Mouse (Mus musculus) midbrain, postnatal 0 days (tissue): Measurements from ENCODE around the gene Srrm2. TPM values are rescaled to one million over a fixed set of nuclear protein-coding genes. Genes with fewer than 3 reads are reported as not detected.

ENCODE experiments used
- ATAC-seq: fragments of 200-750 bp; cut with Nextera tagmentation; 2 replicates; pipeline ENCODE4 v1.8.0; 2017; ENCODE audit warnings: moderate number of reproducible peaks, mild to moderate bottlenecking, moderate TSS enrichment, moderate library complexity; ENCODE audit not compliant: low FRiP score
- DNase-seq: peaks from one replicate; pipeline ENCODE4 v3.0.0-alpha.2; 2015; ENCODE audit warnings: low spot score
- H3K27ac ChIP-seq: fragments of 300-500 bp; sonication (generic); 2 replicates; pipeline ENCODE4 v1.5.1; 2014; ENCODE audit warnings: low read depth, mild to moderate bottlenecking, low read length, mixed read lengths
- H3K27me3 ChIP-seq: fragments of 300-500 bp; sonication (generic); 2 replicates; pipeline ENCODE4 v1.6.1; 2014; ENCODE audit warnings: low read length, control low read depth, mixed read lengths; ENCODE audit not compliant: insufficient read depth
- H3K36me3 ChIP-seq: fragments of 300-500 bp; sonication (generic); 2 replicates; pipeline ENCODE4 v1.6.1; 2014; ENCODE audit warnings: low read length, control low read depth, mixed read lengths; ENCODE audit not compliant: insufficient read depth
- H3K4me1 ChIP-seq: fragments of 300-500 bp; sonication (generic); 2 replicates; pipeline ENCODE4 v1.6.1; 2014; ENCODE audit warnings: mild to moderate bottlenecking, control low read depth, antibody characterized with exemption, low read length, mixed read lengths; ENCODE audit not compliant: insufficient read depth
- H3K4me2 ChIP-seq: fragments of 300-500 bp; sonication (generic); 2 replicates; pipeline ENCODE4 v1.6.1; 2014; ENCODE audit warnings: low read depth, mild to moderate bottlenecking, low read length, mixed read lengths; ENCODE audit not compliant: poor library complexity, severe bottlenecking
- H3K4me3 ChIP-seq: fragments of 300-500 bp; sonication (generic); 2 replicates; pipeline ENCODE4 v1.5.1; 2014; ENCODE audit warnings: low read depth, mild to moderate bottlenecking, low read length, moderate library complexity
- H3K9ac ChIP-seq: fragments of 300-500 bp; sonication (generic); replicated peaks from 2 replicates; pipeline ENCODE4 v1.6.1; 2014; ENCODE audit warnings: mild to moderate bottlenecking, low read length, moderate library complexity, mixed read lengths; ENCODE audit not compliant: poor library complexity, severe bottlenecking
- H3K9me3 ChIP-seq: fragments of 300-500 bp; sonication (generic); 2 replicates; pipeline ENCODE4 v1.6.1; 2016; ENCODE audit warnings: low read length, control low read depth
- CTCF ChIP-seq: IDR thresholded peaks from 2 replicates; pipeline ENCODE4 v1.5.1; 2016; ENCODE audit warnings: antibody characterized with exemption, mild to moderate bottlenecking
- WGBS: fragments of 180-500 bp; shearing (Covaris S2); extraction: QIAGEN DNeasy Blood & Tissue Kit; methylation state at CpG from one replicate; pipeline ENCODE4 v1.1.7; 2014; 5-methylcytosine and 5-hydroxymethylcytosine counted together
- polyA plus RNA-seq: library from polyadenylated mRNA; unstranded; fragments of >200 nt; fragmentation: Nextera tagmentation; extraction: Ambion mirVana; gene quantifications from 2 replicates; pipeline ENCODE4 v1.2.1, GENCODE M21; 2015
- total RNA-seq: library from RNA; depleted of rRNA; stranded (reverse); fragments of >200 nt; gene quantifications from 2 replicates; pipeline ENCODE4 v1.2.3, GENCODE M21; 2014

Srrm2 gene
- total and polyA plus RNA-seq, 2 experiments from 2014 or later: 162 to 443 TPM

GRCm38 (mm10) chr17:23850853-23851749 lies 60.8 kb downstream of the Srrm2 start:
- Histone ChIP-seq H3K27ac (peak overlapping the region; percentile 51), H3K4me1 (no peaks in the 10 kb centered on the region), H3K27me3 (no peaks in the 10 kb centered on the region), H3K9me3 (no peaks in the 10 kb centered on the region), H3K9ac (no peak overlapping the region), H3K36me3 (no peaks in the 10 kb centered on the region), H3K4me2 (no peak overlapping the region), H3K4me3 (no peak overlapping the region)
- DNase-seq (peak; percentile 83), ATAC-seq (peak; percentile 84)
- 65% methylated on average over 18 of the region's 19 CpGs for WGBS
- peak; percentile 87 for TF ChIP-seq CTCF

- Histone ChIP-seq H3K9me3 (no peaks in the 10 kb centered on the region), H3K9ac (no peak overlapping the region), H3K36me3 (no peaks in the 10 kb centered on the region), H3K4me3 (no peak overlapping the region), H3K27me3 (no peaks in the 10 kb centered on the region), H3K4me1 (no peaks in the 10 kb centered on the region), H3K4me2 (no peak overlapping the region), H3K27ac (no peak overlapping the region)
- WGBS: 35% methylated on average over 5 of the region's 5 CpGs
- TF ChIP-seq CTCF: peak; percentile 69
- ATAC-seq (no peak), DNase-seq (peak; percentile 47)
Observed at GRCm38 (mm10) chr17:23853292-23853691, 63.0 kb downstream of the Srrm2 start.

GRCm38 (mm10) chr17:23854229-23854765 lies 64.0 kb downstream of the Srrm2 start:
- no peak overlapping the region for H3K9ac ChIP-seq
- H3K27ac ChIP-seq: no peak overlapping the region
- ATAC-seq (no peak), DNase-seq (no peak)
- 90% methylated on average over 10 of the region's 10 CpGs for WGBS
- no peaks in the 10 kb centered on the region for H3K4me1 ChIP-seq
- H3K4me2 ChIP-seq: no peak overlapping the region
- H3K36me3 ChIP-seq: no peaks in the 10 kb centered on the region
- no peaks in the 10 kb centered on the region for H3K9me3 ChIP-seq
- no peaks in the 10 kb centered on the region for H3K27me3 ChIP-seq
- no peak for TF ChIP-seq CTCF
- H3K4me3 ChIP-seq: no peak overlapping the region

GRCm38 (mm10) chr17:23857193-23857592 lies 66.9 kb downstream of the Srrm2 start:
- H3K4me1 ChIP-seq: no peaks in the 10 kb centered on the region
- H3K27ac ChIP-seq: no peak overlapping the region
- no peak for TF ChIP-seq CTCF
- no peaks in the 10 kb centered on the region for H3K9me3 ChIP-seq
- ATAC-seq (no peak), DNase-seq (no peak)
- H3K4me3 ChIP-seq: no peak overlapping the region
- H3K27me3 ChIP-seq: no peaks in the 10 kb centered on the region
- H3K4me2 ChIP-seq: no peak overlapping the region
- no peak overlapping the region for H3K9ac ChIP-seq
- H3K36me3 ChIP-seq: no peaks in the 10 kb centered on the region
- WGBS: 88% methylated on average over 6 of the region's 6 CpGs

- Histone ChIP-seq H3K27ac (no peak overlapping the region), H3K9ac (no peak overlapping the region), H3K4me1 (no peaks in the 10 kb centered on the region), H3K27me3 (no peaks in the 10 kb centered on the region), H3K4me3 (no peak overlapping the region), H3K9me3 (no peaks in the 10 kb centered on the region), H3K4me2 (no peak overlapping the region), H3K36me3 (no peaks in the 10 kb centered on the region)
- DNase-seq (no peak), ATAC-seq (no peak)
- 93% methylated on average over 2 of the region's 2 CpGs for WGBS
- TF ChIP-seq CTCF: no peak
Observed at GRCm38 (mm10) chr17:23857913-23858312, 67.6 kb downstream of the Srrm2 start.

GRCm38 (mm10) chr17:23862926-23863325 lies 72.6 kb downstream of the Srrm2 start:
- TF ChIP-seq CTCF: no peak
- no peak overlapping the region for H3K4me3 ChIP-seq
- no peak for ATAC-seq
- no peaks in the 10 kb centered on the region for H3K36me3 ChIP-seq
- H3K9ac ChIP-seq: no peak overlapping the region
- no peaks in the 10 kb centered on the region for H3K4me1 ChIP-seq
- H3K27ac ChIP-seq: no peak overlapping the region
- H3K4me2 ChIP-seq: no peak overlapping the region
- no peaks in the 10 kb centered on the region for H3K9me3 ChIP-seq
- DNase-seq: no peak
- H3K27me3 ChIP-seq: no peaks in the 10 kb centered on the region
- 93% methylated on average over 4 of the region's 4 CpGs for WGBS
